Mouse (Mus musculus): ENCODE measurements at regions not wholly inside any gene's neighbourhood (a gene's known extent, or its start where the extent isn't known, plus 50 kb on each side); places are given as distances from the start of the nearest gene placed in this dataset.

DNA sequence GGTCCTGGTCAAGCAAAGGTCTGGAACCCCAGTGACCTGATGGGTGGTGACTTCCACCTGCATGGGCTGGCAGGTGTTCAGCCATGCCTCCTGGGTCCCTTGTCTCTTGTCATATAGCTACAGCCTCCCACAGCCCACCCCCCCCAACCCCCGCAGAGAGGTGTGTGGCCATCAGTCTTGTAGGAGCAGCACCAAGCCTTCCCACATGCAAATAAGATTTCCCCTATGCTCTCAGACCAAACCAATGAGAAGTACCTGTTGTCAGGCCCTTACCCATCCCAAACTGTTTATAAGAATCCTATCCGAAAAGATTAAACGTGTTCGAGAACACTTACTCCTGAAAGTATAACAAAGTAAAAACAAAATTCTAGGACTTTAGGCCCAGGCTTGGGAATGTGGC, 114.8 kb upstream of the 2610301B20Rik start:
- TF ChIP-seq POLR2A (IDR thresholded peaks at IDR 0.05; ENCODE audit: borderline replicate concordance, insufficient read depth, low read length) = no peak
- TF ChIP-seq CTCF (IDR thresholded peaks at IDR 0.05; ENCODE audit: borderline replicate concordance, insufficient read depth, low read depth, low read length) = no peak

Data from cerebellum, adult 2 months (tissue).